Mouse (Mus musculus): Measurements from ENCODE around the gene Gpr68. TPM values are rescaled to one million over a fixed set of nuclear protein-coding genes. Genes with fewer than 3 reads are reported as not detected.

Gpr68 gene
- polyA plus RNA-seq, 1 experiment = 5.4 TPM

GRCm38 (mm10) chr12:100944921-100945336 lies 36.9 kb upstream of the Gpr68 start:
- TF ChIP-seq POLR2A (IDR thresholded peaks at IDR 0.05; ENCODE audit: borderline replicate concordance, low read depth, low read length) = no peak
- no peak for TF ChIP-seq CTCF (IDR thresholded peaks at IDR 0.05; ENCODE audit: low read depth, low read length)
- no peak overlapping the region for H3K4me3 ChIP-seq (ENCODE audit: insufficient read depth, low read length)
- no peak overlapping the region for H3K27ac ChIP-seq (ENCODE audit: insufficient read depth, low read depth, low read length)
- H3K4me1 ChIP-seq (ENCODE audit: control insufficient read depth, insufficient read depth, low read length) = no peaks in the 10 kb centered on the region

DNA sequence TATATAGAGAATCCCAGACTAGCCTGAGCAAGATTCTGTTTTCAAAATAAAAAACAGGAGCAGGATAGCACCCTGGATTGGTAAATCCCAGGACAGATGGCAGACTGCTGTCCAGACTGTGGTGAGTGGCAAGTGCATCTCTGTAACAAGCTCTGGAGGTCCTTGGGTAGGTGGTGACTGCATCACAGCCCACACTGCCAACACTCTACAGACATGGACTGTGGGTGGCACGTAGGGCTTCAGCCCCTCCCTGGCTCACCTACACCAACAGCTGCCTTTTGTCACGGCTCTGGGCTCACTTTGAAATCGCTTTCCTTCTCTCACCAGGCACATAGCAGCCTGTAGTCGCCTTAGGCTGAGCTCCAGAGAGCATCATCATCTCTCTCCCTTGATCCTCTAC lies 35.1 kb upstream of the Gpr68 start:
- no peaks in the 10 kb centered on the region for H3K4me1 ChIP-seq (ENCODE audit: control insufficient read depth, insufficient read depth, low read length)
- TF ChIP-seq CTCF (IDR thresholded peaks at IDR 0.05; ENCODE audit: low read depth, low read length) (no peak), POLR2A (IDR thresholded peaks at IDR 0.05; ENCODE audit: borderline replicate concordance, low read depth, low read length) (no peak)
- H3K27ac ChIP-seq (ENCODE audit: insufficient read depth, low read depth, low read length) = no peak overlapping the region
- no peak overlapping the region for H3K4me3 ChIP-seq (ENCODE audit: insufficient read depth, low read length)

DNA sequence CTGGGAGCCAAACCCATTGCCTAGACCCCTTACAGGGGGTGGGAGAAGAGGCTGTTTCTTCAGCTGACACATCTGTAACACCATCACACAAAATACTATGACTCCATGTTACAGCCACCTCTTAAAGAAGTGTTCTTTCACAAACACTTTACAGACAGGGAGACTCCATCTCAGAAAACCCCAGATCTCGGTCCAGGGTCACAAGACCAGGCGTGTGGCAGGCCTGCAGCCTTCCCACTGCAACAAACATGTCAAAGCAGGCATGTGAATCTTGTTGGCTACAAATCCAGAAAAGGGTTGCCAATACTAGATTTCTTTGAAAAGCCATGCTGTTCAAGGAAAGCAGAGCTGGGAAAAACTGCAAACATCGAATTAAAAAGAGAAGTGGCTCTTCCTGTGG lies 33.4 kb upstream of the Gpr68 start:
- Histone ChIP-seq H3K4me1 (ENCODE audit: control insufficient read depth, insufficient read depth, low read length) (peaks cover 2% of the 10 kb centered on the region), H3K4me3 (ENCODE audit: insufficient read depth, low read length) (no peak overlapping the region), H3K27ac (ENCODE audit: insufficient read depth, low read depth, low read length) (no peak overlapping the region)
- TF ChIP-seq CTCF (IDR thresholded peaks at IDR 0.05; ENCODE audit: low read depth, low read length) (no peak), POLR2A (IDR thresholded peaks at IDR 0.05; ENCODE audit: borderline replicate concordance, low read depth, low read length) (no peak)

GRCm38 (mm10) chr12:100937441-100938360 lies 29.7 kb upstream of the Gpr68 start:
- TF ChIP-seq POLR2A (IDR thresholded peaks at IDR 0.05; ENCODE audit: borderline replicate concordance, low read depth, low read length) = no peak
- TF ChIP-seq CTCF (IDR thresholded peaks at IDR 0.05; ENCODE audit: low read depth, low read length) = no peak
- no peak overlapping the region for H3K4me3 ChIP-seq (ENCODE audit: insufficient read depth, low read length)
- peaks cover 2% of the 10 kb centered on the region for H3K4me1 ChIP-seq (ENCODE audit: control insufficient read depth, insufficient read depth, low read length)
- H3K27ac ChIP-seq (ENCODE audit: insufficient read depth, low read depth, low read length) = no peak overlapping the region

GRCm38 (mm10) chr12:100936737-100937136 lies 28.7 kb upstream of the Gpr68 start:
- peaks cover 2% of the 10 kb centered on the region for H3K4me1 ChIP-seq (ENCODE audit: control insufficient read depth, insufficient read depth, low read length)
- TF ChIP-seq CTCF (IDR thresholded peaks at IDR 0.05; ENCODE audit: low read depth, low read length) = no peak
- TF ChIP-seq POLR2A (IDR thresholded peaks at IDR 0.05; ENCODE audit: borderline replicate concordance, low read depth, low read length) = no peak
- no peak overlapping the region for H3K4me3 ChIP-seq (ENCODE audit: insufficient read depth, low read length)
- no peak overlapping the region for H3K27ac ChIP-seq (ENCODE audit: insufficient read depth, low read depth, low read length)

GRCm38 (mm10) chr12:100936116-100936515 lies 28.1 kb upstream of the Gpr68 start:
- Histone ChIP-seq H3K27ac (ENCODE audit: insufficient read depth, low read depth, low read length) (no peak overlapping the region), H3K4me3 (ENCODE audit: insufficient read depth, low read length) (no peak overlapping the region), H3K4me1 (ENCODE audit: control insufficient read depth, insufficient read depth, low read length) (peaks cover 2% of the 10 kb centered on the region)
- no peak for TF ChIP-seq POLR2A (IDR thresholded peaks at IDR 0.05; ENCODE audit: borderline replicate concordance, low read depth, low read length)
- peak; percentile 80 for TF ChIP-seq CTCF (IDR thresholded peaks at IDR 0.05; ENCODE audit: low read depth, low read length)

DNA sequence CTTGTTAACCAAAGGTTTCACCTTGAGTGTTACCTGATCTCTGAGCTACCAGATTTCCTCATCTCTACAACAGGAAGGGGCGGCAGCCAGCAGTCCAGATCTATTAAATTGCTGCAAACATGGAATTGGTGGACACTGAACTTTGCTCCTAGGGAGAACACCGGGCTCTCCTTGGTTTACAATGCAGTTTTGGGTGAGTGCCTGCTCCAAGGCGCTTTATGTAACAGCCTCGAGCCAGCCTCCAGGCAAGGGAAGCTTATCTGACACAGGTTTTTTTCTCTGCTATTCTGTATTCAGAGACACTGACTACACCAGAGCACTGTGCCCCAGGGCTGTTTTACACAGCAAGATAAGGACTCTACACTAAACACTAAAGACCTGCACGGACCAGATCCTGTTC lies 26.8 kb upstream of the Gpr68 start:
- H3K4me1 ChIP-seq (ENCODE audit: control insufficient read depth, insufficient read depth, low read length) = peaks cover 2% of the 10 kb centered on the region
- H3K27ac ChIP-seq (ENCODE audit: insufficient read depth, low read depth, low read length) = no peak overlapping the region
- TF ChIP-seq POLR2A (IDR thresholded peaks at IDR 0.05; ENCODE audit: borderline replicate concordance, low read depth, low read length) = no peak
- TF ChIP-seq CTCF (IDR thresholded peaks at IDR 0.05; ENCODE audit: low read depth, low read length) = no peak
- no peak overlapping the region for H3K4me3 ChIP-seq (ENCODE audit: insufficient read depth, low read length)

GRCm38 (mm10) chr12:100931653-100932052 lies 23.7 kb upstream of the Gpr68 start:
- no peak for TF ChIP-seq POLR2A (IDR thresholded peaks at IDR 0.05; ENCODE audit: borderline replicate concordance, low read depth, low read length)
- no peak for TF ChIP-seq CTCF (IDR thresholded peaks at IDR 0.05; ENCODE audit: low read depth, low read length)
- Histone ChIP-seq H3K4me3 (ENCODE audit: insufficient read depth, low read length) (no peak overlapping the region), H3K4me1 (ENCODE audit: control insufficient read depth, insufficient read depth, low read length) (no peaks in the 10 kb centered on the region), H3K27ac (ENCODE audit: insufficient read depth, low read depth, low read length) (no peak overlapping the region)

DNA sequence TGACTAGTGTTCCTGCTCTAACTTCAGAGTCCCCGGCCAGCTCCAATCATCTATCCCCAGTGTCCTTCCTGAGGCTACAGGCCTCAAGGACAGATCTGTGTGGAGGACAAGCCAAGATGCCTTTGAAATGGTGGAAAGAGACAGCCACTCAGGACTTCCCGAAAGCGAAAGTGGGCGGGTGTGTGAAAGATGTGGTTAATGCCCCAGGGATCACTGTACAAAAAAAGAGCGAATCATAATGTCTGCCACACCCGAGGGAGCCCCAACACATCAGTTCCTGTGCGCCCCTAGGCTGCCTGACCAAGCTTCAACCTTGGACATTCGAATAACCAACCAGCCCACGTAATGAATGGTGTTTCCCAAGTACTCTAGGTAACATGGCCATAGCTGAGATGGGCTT lies 20.3 kb upstream of the Gpr68 start:
- no peak for TF ChIP-seq POLR2A (IDR thresholded peaks at IDR 0.05; ENCODE audit: borderline replicate concordance, low read depth, low read length)
- no peak for TF ChIP-seq CTCF (IDR thresholded peaks at IDR 0.05; ENCODE audit: low read depth, low read length)
- H3K4me1 ChIP-seq (ENCODE audit: control insufficient read depth, insufficient read depth, low read length) = peaks cover 17% of the 10 kb centered on the region
- no peak overlapping the region for H3K27ac ChIP-seq (ENCODE audit: insufficient read depth, low read depth, low read length)
- no peak overlapping the region for H3K4me3 ChIP-seq (ENCODE audit: insufficient read depth, low read length)
